Mouse (Mus musculus) thymus, adult 2 months (tissue): ENCODE data around the gene Srarp.

Experiments used
- CTCF ChIP-seq: fragments of 200-500 bp; IDR thresholded peaks from 2 replicates; pipeline ENCODE4 v1.5.1; 2012; ENCODE audit warnings: mild to moderate bottlenecking, control low read depth, low read length, moderate library complexity, borderline replicate concordance; ENCODE audit not compliant: control insufficient read depth, poor library complexity, insufficient read depth; ENCODE audit errors: extremely low read depth
- POLR2A ChIP-seq: fragments of 200-500 bp; IDR thresholded peaks from 2 replicates; pipeline ENCODE4 v1.6.1; 2012; ENCODE audit warnings: mild to moderate bottlenecking, low read length, control low read depth, moderate library complexity; ENCODE audit not compliant: control insufficient read depth, poor library complexity, insufficient read depth; ENCODE audit errors: extremely low read depth

- TF ChIP-seq CTCF (no peak), POLR2A (no peak)
Measured at GRCm38 (mm10) chr4:141408577-141408976, 27.3 kb downstream of the Srarp start.
